Comparison of ENCODE assay signal across 8 mouse cellular contexts in the genomic region with DNA sequence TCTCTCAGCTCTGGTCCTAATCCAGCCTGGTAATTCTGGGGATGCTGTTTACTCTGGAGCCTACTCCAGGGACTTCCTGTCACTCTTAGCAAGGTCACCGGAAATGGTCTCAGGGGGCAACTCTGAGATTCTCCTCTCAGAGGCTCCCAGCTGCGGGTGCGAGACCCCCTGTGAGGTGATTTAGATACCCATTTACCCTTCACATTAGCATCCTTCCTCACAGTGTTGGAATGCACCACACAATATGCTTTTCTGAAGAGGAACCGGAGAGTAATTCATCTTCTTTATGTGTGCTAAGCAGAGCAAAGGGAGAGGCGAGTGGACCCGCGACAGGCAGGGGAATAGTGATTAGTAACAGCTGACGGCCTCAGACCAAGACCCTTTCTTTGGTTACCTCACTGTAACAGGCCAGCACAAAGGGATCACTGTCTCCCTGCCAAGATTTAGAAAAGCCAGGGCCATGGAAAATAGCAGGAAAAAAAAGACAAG. TPM values are rescaled to one million over a fixed set of nuclear protein-coding genes. Genes with fewer than 3 reads are reported as not detected.
A peak's percentile ranks its signal among the peaks of the same experiment; 100 is the strongest.
DNase-seq lines count a peak whose midpoint lies in the region; ATAC-seq lines count a peak whose summit lies in the region.

No protein-coding gene starts in this region.

- H3K4me1 ChIP-seq in lung, embryonic 16.5 days (replicated peaks; ENCODE audit: control insufficient read depth, insufficient read depth, low read length), result peaks cover 26% of the 10 kb centered on the region
- H3K4me1 ChIP-seq in stomach, embryonic 15.5 days, result peaks cover 7% of the 10 kb centered on the region; the same call in 1 of the 2 replicates

- peak; percentile 21 to 31 for DNase-seq in cerebellum, postnatal 10 days
- DNase-seq in cerebellum, postnatal 36 days, result no peak
- DNase-seq in lung, adult 18-20 months, result no peak
- peak; percentile 37 to 51 for DNase-seq in layer of hippocampus, postnatal 10 days (ENCODE audit: low spot score in 2 of 2)
- DNase-seq in ovary, adult 18-20 months (ENCODE audit: low spot score), result no peak
- DNase-seq in urinary bladder, adult 2 months (ENCODE audit: low spot score), result no peak

- H3K36me3 ChIP-seq in lung, embryonic 16.5 days (ENCODE audit: control insufficient read depth, insufficient read depth, low read length), result no peaks in the 10 kb centered on the region
- no peaks in the 10 kb centered on the region for H3K36me3 ChIP-seq in stomach, embryonic 15.5 days

- 17% methylated on average over 8 of the region's 8 CpGs for WGBS in lung, embryonic 16.5 days
- 32% methylated on average over 8 of the region's 8 CpGs for WGBS in stomach, embryonic 15.5 days

- H3K9me3 ChIP-seq in lung, embryonic 16.5 days (ENCODE audit: control insufficient read depth, low read length), result no peaks in the 10 kb centered on the region
- no peaks in the 10 kb centered on the region for H3K9me3 ChIP-seq in stomach, embryonic 15.5 days

- H3K27me3 ChIP-seq in lung, embryonic 16.5 days (ENCODE audit: control insufficient read depth, insufficient read depth, low read depth, low read length), result no peaks in the 10 kb centered on the region
- H3K27me3 ChIP-seq in stomach, embryonic 15.5 days (replicated peaks), result 0 out of 2 replicates have a peak, but pooled peaks cover 2% of the 10 kb centered on the region

- H3K4me3 ChIP-seq in lung, embryonic 16.5 days (ENCODE audit: low read length), result no peak overlapping the region
- H3K4me3 ChIP-seq in stomach, embryonic 15.5 days (replicated peaks), result no peak overlapping the region

- H3K27ac ChIP-seq in lung, embryonic 16.5 days (ENCODE audit: low read length), result peak overlapping the region; percentile 75
- H3K27ac ChIP-seq in stomach, embryonic 15.5 days, result 0 out of 2 replicates have a peak overlapping the region, but pooled peaks have one; percentile 12

- no peak overlapping the region for H3K4me2 ChIP-seq in lung, embryonic 16.5 days (ENCODE audit: low read depth, low read length)
- no peak overlapping the region for H3K4me2 ChIP-seq in stomach, embryonic 15.5 days

- ATAC-seq in lung, embryonic 16.5 days (ENCODE audit: low read depth), result peak; percentile 17; the same call in 1 of the 2 replicates
- 0 out of 2 replicates have a peak, but pooled peaks have one; percentile 39 for ATAC-seq in stomach, embryonic 15.5 days (ENCODE audit: insufficient read depth, low FRiP score, low read depth)

- H3K9ac ChIP-seq in lung, embryonic 16.5 days (ENCODE audit: low read length), result no peak overlapping the region
- no peak overlapping the region for H3K9ac ChIP-seq in stomach, embryonic 15.5 days

RNA-seq across cellular contexts. Expression of a gene that starts 51.0 kb away (rescaled TPM):
- 23.5 and 25.2 TPM in 2 replicates for polyA plus RNA-seq in lung, embryonic 16.5 days (2015; fragmentation: Nextera tagmentation; extraction: Ambion mirVana)
- 100 to 1,000 TPM; 439 to 459 TPM for total RNA-seq in layer of hippocampus, postnatal 10 days (2021)
- polyA plus RNA-seq in stomach, embryonic 15.5 days (2015; fragmentation: Nextera tagmentation; extraction: Ambion mirVana), result 11.1 and 12.3 TPM in 2 replicates
- polyA plus RNA-seq in urinary bladder, adult 2 months (2012; rRNA removed), result 4.0 and 4.3 TPM in 2 replicates

Comparison
In these comparisons a context has a peak if more than half of its experiments do, and no peak if none do; other contexts are left out.
1. DNase-seq: peak in cerebellum, postnatal 10 days (2 of 2) and layer of hippocampus, postnatal 10 days (2 of 2); none in cerebellum, postnatal 36 days (0 of 2), lung, adult 18-20 months (0 of 2), ovary, adult 18-20 months (single experiment) and urinary bladder, adult 2 months (single experiment).